Mouse (Mus musculus): ENCODE results near the gene Pskh1. TPM values are rescaled to one million over a fixed set of nuclear protein-coding genes. Genes with fewer than 3 reads are reported as not detected.
A peak's percentile ranks its signal among the peaks of the same experiment; 100 is the strongest.

Gene Pskh1
- polyA plus RNA-seq, 1 experiment from 2014 or later: 31.7 TPM

DNA sequence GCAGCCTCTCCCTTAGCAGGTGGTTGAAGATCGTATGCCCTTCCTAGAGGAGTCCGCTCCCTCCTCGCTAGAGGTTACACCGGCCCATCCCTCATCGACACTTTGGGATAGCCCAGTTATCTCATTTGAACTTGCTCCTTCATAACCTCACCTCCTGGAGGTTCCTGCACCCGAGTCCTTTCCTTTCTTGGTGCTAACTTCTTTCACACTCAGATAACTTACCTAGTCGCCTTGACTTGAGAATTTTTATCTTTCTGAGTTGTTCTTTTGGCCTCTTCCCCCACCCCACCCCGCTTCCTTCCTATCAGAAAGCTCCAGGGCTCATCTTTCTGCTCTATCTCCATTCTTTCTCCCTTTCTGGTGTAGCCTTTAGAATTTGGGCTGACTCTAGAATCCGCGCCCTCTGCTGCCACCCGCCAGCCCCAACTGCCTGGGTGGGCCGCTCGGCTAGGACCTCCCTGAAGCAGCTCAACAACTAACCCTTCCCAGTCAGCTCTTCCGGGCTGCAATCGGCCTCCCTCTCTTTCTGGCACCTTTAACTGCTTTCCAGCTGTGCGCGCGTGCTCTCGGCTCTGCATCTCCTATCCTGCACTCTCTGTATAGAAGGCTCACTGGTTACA is 66.6 kb downstream of the Pskh1 start:
- Histone ChIP-seq H3K9me3 (ENCODE audit: control insufficient read depth, low read length) (no peaks in the 10 kb centered on the region), H3K4me3 (ENCODE audit: low read depth, low read length) (peak overlapping the region; percentile 78), H3K36me3 (ENCODE audit: control insufficient read depth, insufficient read depth, low read length) (no peaks in the 10 kb centered on the region), H3K27me3 (replicated peaks; ENCODE audit: control insufficient read depth, insufficient read depth, low read length) (no peaks in the 10 kb centered on the region), H3K4me2 (ENCODE audit: low read length) (peak overlapping the region; percentile 66), H3K9ac (ENCODE audit: low read length) (peak overlapping the region; percentile 8; the same call in 1 of the 2 replicates), H3K27ac (ENCODE audit: low read depth) (peak overlapping the region; percentile 51), H3K4me1 (replicated peaks; ENCODE audit: control insufficient read depth, insufficient read depth, low read length) (peaks cover 18% of the 10 kb centered on the region)
- ATAC-seq (replicated peaks; ENCODE audit: low FRiP score, low TSS enrichment, low read depth) (no peak), DNase-seq (ENCODE audit: low spot score) (peak; percentile 72)
- WGBS: 10% methylated on average over 19 of the region's 19 CpGs

DNA sequence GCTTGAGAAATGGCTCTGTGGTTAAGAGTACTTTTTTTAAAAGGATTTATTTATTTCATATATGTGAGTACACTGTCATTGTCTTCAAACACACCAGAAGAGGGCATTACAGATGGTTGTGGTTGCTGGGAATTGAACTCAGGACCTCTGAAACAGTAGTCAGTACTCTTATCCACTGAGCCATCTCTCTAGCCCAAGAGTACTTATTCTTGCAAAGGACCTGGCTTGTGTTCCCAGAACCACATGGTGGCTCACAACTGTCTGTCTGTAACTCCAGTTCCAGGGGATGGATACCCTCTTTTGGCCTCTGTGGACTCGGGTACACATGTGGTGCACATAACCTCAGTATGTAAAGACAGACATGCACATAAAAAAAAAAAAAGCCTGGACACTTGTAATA is 69.1 kb downstream of the Pskh1 start:
- Histone ChIP-seq H3K4me2 (ENCODE audit: low read length) (no peak overlapping the region), H3K27ac (ENCODE audit: low read depth) (no peak overlapping the region), H3K9me3 (ENCODE audit: control insufficient read depth, low read length) (no peaks in the 10 kb centered on the region), H3K4me3 (ENCODE audit: low read depth, low read length) (no peak overlapping the region), H3K9ac (ENCODE audit: low read length) (no peak overlapping the region), H3K36me3 (ENCODE audit: control insufficient read depth, insufficient read depth, low read length) (no peaks in the 10 kb centered on the region), H3K4me1 (replicated peaks; ENCODE audit: control insufficient read depth, insufficient read depth, low read length) (peaks cover 12% of the 10 kb centered on the region), H3K27me3 (replicated peaks; ENCODE audit: control insufficient read depth, insufficient read depth, low read length) (no peaks in the 10 kb centered on the region)
- DNase-seq (ENCODE audit: low spot score) (no peak), ATAC-seq (replicated peaks; ENCODE audit: low FRiP score, low TSS enrichment, low read depth) (no peak)
- 72% methylated on average over 1 of the region's 1 CpGs for WGBS

DNA sequence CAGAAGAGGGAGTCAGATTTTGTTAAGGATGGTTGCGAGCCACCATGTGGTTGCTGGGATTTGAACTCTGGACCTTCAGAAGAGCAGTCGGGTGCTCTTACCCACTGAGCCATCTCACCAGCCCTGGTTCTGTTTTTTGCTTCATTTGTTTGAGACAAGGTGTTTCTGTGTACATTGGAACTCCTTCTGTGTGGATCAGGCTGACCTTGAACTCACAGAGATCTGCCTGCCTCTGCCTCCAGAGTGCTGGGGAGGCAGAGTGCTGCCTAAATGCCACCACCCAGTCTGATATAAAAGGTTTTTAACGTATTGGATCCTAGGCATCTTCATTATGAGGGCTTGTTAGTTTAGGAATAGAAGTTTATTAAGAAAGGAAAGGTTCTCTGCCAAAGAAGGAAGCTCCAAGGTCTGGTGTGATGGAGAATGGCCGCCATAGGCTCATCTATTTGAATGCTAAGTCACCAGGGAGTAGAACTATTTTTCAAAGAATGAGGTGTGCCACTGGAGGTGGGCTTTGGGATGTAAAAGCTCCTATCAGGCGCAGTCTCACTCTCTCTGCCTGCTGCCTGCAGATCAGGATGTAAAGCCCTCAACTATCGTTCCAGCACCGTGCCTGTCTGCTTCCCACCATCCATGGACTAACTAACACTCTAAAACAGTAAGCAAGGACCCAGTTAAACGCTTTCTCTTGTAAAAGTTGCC is 70.9 kb downstream of the Pskh1 start:
- peaks cover 9% of the 10 kb centered on the region for H3K4me1 ChIP-seq (replicated peaks; ENCODE audit: control insufficient read depth, insufficient read depth, low read length)
- H3K27ac ChIP-seq (ENCODE audit: low read depth): no peak overlapping the region
- H3K4me3 ChIP-seq (ENCODE audit: low read depth, low read length): no peak overlapping the region
- no peak overlapping the region for H3K9ac ChIP-seq (ENCODE audit: low read length)
- DNase-seq (ENCODE audit: low spot score): no peak
- ATAC-seq (replicated peaks; ENCODE audit: low FRiP score, low TSS enrichment, low read depth): no peak
- no peaks in the 10 kb centered on the region for H3K27me3 ChIP-seq (replicated peaks; ENCODE audit: control insufficient read depth, insufficient read depth, low read length)
- H3K36me3 ChIP-seq (ENCODE audit: control insufficient read depth, insufficient read depth, low read length): no peaks in the 10 kb centered on the region
- H3K4me2 ChIP-seq (ENCODE audit: low read length): no peak overlapping the region
- WGBS: 78% methylated on average over 8 of the region's 8 CpGs
- no peaks in the 10 kb centered on the region for H3K9me3 ChIP-seq (ENCODE audit: control insufficient read depth, low read length)

DNA sequence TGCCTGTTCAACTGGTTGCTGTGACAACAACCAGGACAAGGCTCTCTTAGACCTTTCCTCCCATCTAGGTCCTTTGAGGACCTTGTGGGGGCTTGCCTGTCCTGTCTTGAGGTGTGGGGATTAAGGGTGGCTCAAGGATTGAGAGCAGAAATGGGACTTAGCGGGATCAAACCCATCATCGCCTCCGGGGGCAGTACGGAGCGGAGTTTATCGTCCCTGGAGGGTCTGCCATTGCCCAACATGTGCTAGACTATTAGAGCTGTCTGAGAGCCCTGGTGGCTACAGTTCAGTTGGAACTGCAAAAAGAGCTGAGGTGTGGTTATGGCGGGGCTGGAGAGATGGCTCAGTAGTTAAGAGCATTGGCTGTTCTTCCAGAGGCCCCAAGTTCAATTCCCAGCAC is 75.1 kb downstream of the Pskh1 start:
- H3K27me3 ChIP-seq (replicated peaks; ENCODE audit: control insufficient read depth, insufficient read depth, low read length): no peaks in the 10 kb centered on the region
- no peak overlapping the region for H3K9ac ChIP-seq (ENCODE audit: low read length)
- WGBS: 76% methylated on average over 7 of the region's 7 CpGs
- no peak overlapping the region for H3K4me3 ChIP-seq (ENCODE audit: low read depth, low read length)
- no peaks in the 10 kb centered on the region for H3K4me1 ChIP-seq (replicated peaks; ENCODE audit: control insufficient read depth, insufficient read depth, low read length)
- H3K4me2 ChIP-seq (ENCODE audit: low read length): no peak overlapping the region
- H3K36me3 ChIP-seq (ENCODE audit: control insufficient read depth, insufficient read depth, low read length): no peaks in the 10 kb centered on the region
- no peak overlapping the region for H3K27ac ChIP-seq (ENCODE audit: low read depth)
- no peak for DNase-seq (ENCODE audit: low spot score)
- H3K9me3 ChIP-seq (ENCODE audit: control insufficient read depth, low read length): no peaks in the 10 kb centered on the region
- ATAC-seq (replicated peaks; ENCODE audit: low FRiP score, low TSS enrichment, low read depth): no peak

DNA sequence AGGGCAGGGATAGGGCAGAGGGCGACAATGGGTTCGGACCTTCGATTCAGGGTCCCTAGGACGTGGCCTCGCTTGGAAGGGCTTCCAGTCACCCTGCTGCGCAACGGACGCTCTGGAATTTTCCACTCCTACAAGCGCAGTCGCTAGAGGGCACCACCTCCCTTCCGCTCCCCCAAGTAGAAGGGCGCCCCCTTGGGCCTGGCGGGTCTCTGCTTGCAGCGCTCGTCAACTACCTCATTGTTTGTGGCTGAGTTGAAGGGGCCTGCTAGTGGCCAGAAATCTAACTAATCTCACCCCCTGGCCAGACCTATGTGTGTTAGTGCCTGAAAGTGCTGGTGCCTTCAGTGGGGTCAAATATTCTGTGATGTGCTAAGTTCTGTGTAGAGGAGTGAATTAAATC is 79.1 kb downstream of the Pskh1 start, which contains the start of gene Dpep3:
TSS of gene Dpep3 (minus strand) at position 105 of the 400 bp plus-strand sequence.
- Histone ChIP-seq H3K4me2 (ENCODE audit: low read length) (no peak within 1 kb of the TSS), H3K4me1 (replicated peaks; ENCODE audit: control insufficient read depth, insufficient read depth, low read length) (no peaks in the 10 kb centered on the region), H3K36me3 (ENCODE audit: control insufficient read depth, insufficient read depth, low read length) (no peaks in the 10 kb centered on the region), H3K4me3 (ENCODE audit: low read depth, low read length) (no peak within 1 kb of the TSS), H3K27ac (ENCODE audit: low read depth) (no peak within 1 kb of the TSS), H3K27me3 (replicated peaks; ENCODE audit: control insufficient read depth, insufficient read depth, low read length) (no peaks in the 10 kb centered on the region), H3K9ac (ENCODE audit: low read length) (no peak within 1 kb of the TSS), H3K9me3 (ENCODE audit: control insufficient read depth, low read length) (no peaks in the 10 kb centered on the region)
- ATAC-seq (replicated peaks; ENCODE audit: low FRiP score, low TSS enrichment, low read depth) (no peak), DNase-seq (ENCODE audit: low spot score) (no peak)
- WGBS: 91% methylated on average over 15 of the region's 15 CpGs

DNA sequence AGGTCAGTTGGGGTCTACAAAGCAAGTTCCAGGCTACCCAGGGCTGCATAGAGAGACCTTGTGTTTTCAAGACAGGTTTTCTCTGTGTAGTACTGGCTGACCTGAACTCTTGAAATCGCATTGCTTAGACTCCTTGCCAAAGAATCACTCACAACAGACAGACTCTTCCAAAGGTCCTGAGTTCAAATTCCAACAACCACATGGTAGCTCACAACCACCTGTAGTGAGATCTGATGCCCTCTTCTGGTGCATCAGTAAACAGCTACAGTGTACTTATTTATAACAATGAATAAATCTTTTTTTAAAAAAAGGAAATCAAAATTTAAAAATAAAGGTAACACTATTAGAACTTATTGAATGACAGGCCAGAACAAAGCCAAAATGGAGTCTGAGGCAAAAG is 80.9 kb downstream of the Pskh1 start:
- DNase-seq (ENCODE audit: low spot score) (no peak), ATAC-seq (replicated peaks; ENCODE audit: low FRiP score, low TSS enrichment, low read depth) (no peak)
- Histone ChIP-seq H3K4me3 (ENCODE audit: low read depth, low read length) (no peak overlapping the region), H3K4me2 (ENCODE audit: low read length) (no peak overlapping the region), H3K27me3 (replicated peaks; ENCODE audit: control insufficient read depth, insufficient read depth, low read length) (no peaks in the 10 kb centered on the region), H3K4me1 (replicated peaks; ENCODE audit: control insufficient read depth, insufficient read depth, low read length) (0 out of 2 replicates have a peak, but pooled peaks cover under 1% of the 10 kb centered on the region), H3K27ac (ENCODE audit: low read depth) (no peak overlapping the region), H3K9ac (ENCODE audit: low read length) (no peak overlapping the region), H3K36me3 (ENCODE audit: control insufficient read depth, insufficient read depth, low read length) (no peaks in the 10 kb centered on the region), H3K9me3 (ENCODE audit: control insufficient read depth, low read length) (no peaks in the 10 kb centered on the region)
- WGBS: 85% methylated on average over 1 of the region's 1 CpGs

Small RNA genes within 50 kb of the gene (microRNA-seq; reads per million reads assigned to microRNA genes)
- not detected for gene Mir7074

Other genes with a start within 250 kb of the Pskh1 start
- 1.0 and 1.1 TPM in 2 replicates for gene Carmil2, start 214.2 kb upstream of the Pskh1 start, polyA plus RNA-seq (2014; fragmentation: Nextera tagmentation; extraction: Ambion mirVana)
- 56.9 and 61.8 TPM in 2 replicates for gene Acd, start 199.3 kb upstream of the Pskh1 start, polyA plus RNA-seq (2014; fragmentation: Nextera tagmentation; extraction: Ambion mirVana)
- gene Pard6a, start 199.3 kb upstream of the Pskh1 start, polyA plus RNA-seq (2014; fragmentation: Nextera tagmentation; extraction: Ambion mirVana): 16.0 and 17.5 TPM in 2 replicates
- gene 4933405L10Rik, start 192.8 kb upstream of the Pskh1 start, polyA plus RNA-seq (2014; fragmentation: Nextera tagmentation; extraction: Ambion mirVana): not detected in 2 replicates
- gene Enkd1, start 192.2 kb upstream of the Pskh1 start, polyA plus RNA-seq (2014; fragmentation: Nextera tagmentation; extraction: Ambion mirVana): 22.6 and 23.2 TPM in 2 replicates
- 11.3 and 11.8 TPM in 2 replicates for gene Gfod2, start 141.8 kb upstream of the Pskh1 start, polyA plus RNA-seq (2014; fragmentation: Nextera tagmentation; extraction: Ambion mirVana)
- 11.6 and 11.7 TPM in 2 replicates for gene Ranbp10, start 73.1 kb upstream of the Pskh1 start, polyA plus RNA-seq (2014; fragmentation: Nextera tagmentation; extraction: Ambion mirVana)
- gene Tsnaxip1, start 72.7 kb upstream of the Pskh1 start, polyA plus RNA-seq (2014; fragmentation: Nextera tagmentation; extraction: Ambion mirVana): 0.11 TPM in 1 of 2 replicates, not detected in the other
- gene Cenpt, start 47.2 kb upstream of the Pskh1 start, polyA plus RNA-seq (2014; fragmentation: Nextera tagmentation; extraction: Ambion mirVana): 39.2 and 40.1 TPM in 2 replicates
- gene Thap11, start 45.3 kb upstream of the Pskh1 start, polyA plus RNA-seq (2014; fragmentation: Nextera tagmentation; extraction: Ambion mirVana): 58.0 and 61.1 TPM in 2 replicates
- gene Nutf2, start 39.9 kb upstream of the Pskh1 start, polyA plus RNA-seq (2014; fragmentation: Nextera tagmentation; extraction: Ambion mirVana): 302 and 316 TPM in 2 replicates
- gene Edc4, start 19.6 kb upstream of the Pskh1 start, polyA plus RNA-seq (2014; fragmentation: Nextera tagmentation; extraction: Ambion mirVana): 37.0 and 40.7 TPM in 2 replicates
- gene Nrn1l, start 6.9 kb upstream of the Pskh1 start, polyA plus RNA-seq (2014; fragmentation: Nextera tagmentation; extraction: Ambion mirVana): 0.32 and 0.97 TPM in 2 replicates
- gene Ctrl, start 33.4 kb downstream of the Pskh1 start, polyA plus RNA-seq (2014; fragmentation: Nextera tagmentation; extraction: Ambion mirVana): 1.0 and 1.4 TPM in 2 replicates
- gene Psmb10, start 38.0 kb downstream of the Pskh1 start, polyA plus RNA-seq (2014; fragmentation: Nextera tagmentation; extraction: Ambion mirVana): 64.2 and 64.8 TPM in 2 replicates
- 1.2 and 1.4 TPM in 2 replicates for gene Lcat, start 42.9 kb downstream of the Pskh1 start, polyA plus RNA-seq (2014; fragmentation: Nextera tagmentation; extraction: Ambion mirVana)
- gene Slc12a4, start 65.7 kb downstream of the Pskh1 start, polyA plus RNA-seq (2014; fragmentation: Nextera tagmentation; extraction: Ambion mirVana): 27.8 and 28.6 TPM in 2 replicates
- not detected in 2 replicates for gene Dpep3, start 79.0 kb downstream of the Pskh1 start, polyA plus RNA-seq (2014; fragmentation: Nextera tagmentation; extraction: Ambion mirVana)
- gene Dus2, start 90.9 kb downstream of the Pskh1 start, polyA plus RNA-seq (2014; fragmentation: Nextera tagmentation; extraction: Ambion mirVana): 18.3 and 18.7 TPM in 2 replicates
- gene Dpep2nb, start 105.5 kb downstream of the Pskh1 start, polyA plus RNA-seq (2014; fragmentation: Nextera tagmentation; extraction: Ambion mirVana): not detected in 2 replicates
- 16.9 and 17.9 TPM in 2 replicates for gene Ddx28, start 111.4 kb downstream of the Pskh1 start, polyA plus RNA-seq (2014; fragmentation: Nextera tagmentation; extraction: Ambion mirVana)
- gene Nfatc3, start 158.4 kb downstream of the Pskh1 start, polyA plus RNA-seq (2014; fragmentation: Nextera tagmentation; extraction: Ambion mirVana): 6.9 and 7.6 TPM in 2 replicates
- gene Esrp2, start 236.5 kb downstream of the Pskh1 start, polyA plus RNA-seq (2014; fragmentation: Nextera tagmentation; extraction: Ambion mirVana): 22.4 and 25.4 TPM in 2 replicates
- 4.1 and 5.0 TPM in 2 replicates for gene Pla2g15, start 250.0 kb downstream of the Pskh1 start, polyA plus RNA-seq (2014; fragmentation: Nextera tagmentation; extraction: Ambion mirVana)